Mouse (Mus musculus) cortical plate, adult 2 months (tissue): ENCODE data around the gene Cog3. TPM values are rescaled to one million over a fixed set of nuclear protein-coding genes. Genes with fewer than 3 reads are reported as not detected.

ENCODE experiments used
- H3K27ac ChIP-seq: fragments of 200-500 bp; 2 replicates; pipeline ENCODE4 v1.5.1; 2012; ENCODE audit warnings: low read length, control low read depth, inconsistent platforms; ENCODE audit not compliant: insufficient read depth
- H3K4me1 ChIP-seq: fragments of 200-500 bp; 2 replicates; pipeline ENCODE4 v1.6.1; 2011; ENCODE audit warnings: low read length; ENCODE audit not compliant: control insufficient read depth, insufficient read depth
- H3K4me3 ChIP-seq: fragments of 200-500 bp; 2 replicates; pipeline ENCODE4 v1.5.1; 2011; ENCODE audit warnings: mild to moderate bottlenecking, low read length, control low read depth; ENCODE audit not compliant: insufficient read depth
- CTCF ChIP-seq: fragments of 200-500 bp; IDR thresholded peaks from 2 replicates; pipeline ENCODE4 v1.5.1; 2011; ENCODE audit warnings: mild to moderate bottlenecking, control low read depth, low read length; ENCODE audit not compliant: insufficient read depth; ENCODE audit errors: extremely low read depth
- POLR2A ChIP-seq: fragments of 200-500 bp; IDR thresholded peaks from 2 replicates; pipeline ENCODE4 v1.6.1; 2011; ENCODE audit warnings: mild to moderate bottlenecking, low read length, control low read depth; ENCODE audit not compliant: insufficient read depth; ENCODE audit errors: extremely low read depth
- polyA plus RNA-seq: library from polyadenylated mRNA; depleted of rRNA; stranded (reverse); fragments of >200 nt; gene quantifications from 2 replicates; pipeline ENCODE4 v1.2.3, GENCODE M21; 2012; rRNA removed

The Cog3 gene
- polyA plus RNA-seq, 1 experiment = 24.4 TPM

DNA sequence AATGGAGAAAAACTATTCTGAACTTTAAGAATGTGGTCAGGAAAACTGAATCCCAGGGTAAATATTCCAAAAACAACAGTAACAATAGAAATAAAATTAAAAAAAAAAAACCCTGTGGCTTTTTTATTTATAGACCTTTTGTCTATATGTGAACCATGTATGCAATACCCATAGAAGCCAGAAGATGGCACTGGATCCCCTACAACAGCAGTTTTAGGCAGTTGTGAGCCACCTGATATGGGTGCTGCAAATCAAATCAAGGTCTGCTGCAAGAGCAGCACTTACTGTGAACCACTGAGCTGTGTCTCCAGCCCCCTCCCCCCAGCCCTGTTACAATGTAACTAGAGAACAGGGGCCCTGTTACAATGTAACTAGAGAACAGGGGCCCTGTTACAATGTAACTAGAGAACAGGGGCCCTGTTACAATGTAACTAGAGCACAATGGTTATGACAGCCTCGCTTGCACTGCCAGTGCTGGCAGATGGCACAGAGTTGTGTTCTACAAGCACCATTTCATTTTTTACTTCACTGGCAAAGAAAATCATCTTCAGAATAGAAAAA is 85.2 kb downstream of the Cog3 start:
- no peaks in the 10 kb centered on the region for H3K4me1 ChIP-seq
- TF ChIP-seq POLR2A = no peak
- TF ChIP-seq CTCF = no peak
- H3K4me3 ChIP-seq = no peak overlapping the region
- H3K27ac ChIP-seq = no peak overlapping the region

DNA sequence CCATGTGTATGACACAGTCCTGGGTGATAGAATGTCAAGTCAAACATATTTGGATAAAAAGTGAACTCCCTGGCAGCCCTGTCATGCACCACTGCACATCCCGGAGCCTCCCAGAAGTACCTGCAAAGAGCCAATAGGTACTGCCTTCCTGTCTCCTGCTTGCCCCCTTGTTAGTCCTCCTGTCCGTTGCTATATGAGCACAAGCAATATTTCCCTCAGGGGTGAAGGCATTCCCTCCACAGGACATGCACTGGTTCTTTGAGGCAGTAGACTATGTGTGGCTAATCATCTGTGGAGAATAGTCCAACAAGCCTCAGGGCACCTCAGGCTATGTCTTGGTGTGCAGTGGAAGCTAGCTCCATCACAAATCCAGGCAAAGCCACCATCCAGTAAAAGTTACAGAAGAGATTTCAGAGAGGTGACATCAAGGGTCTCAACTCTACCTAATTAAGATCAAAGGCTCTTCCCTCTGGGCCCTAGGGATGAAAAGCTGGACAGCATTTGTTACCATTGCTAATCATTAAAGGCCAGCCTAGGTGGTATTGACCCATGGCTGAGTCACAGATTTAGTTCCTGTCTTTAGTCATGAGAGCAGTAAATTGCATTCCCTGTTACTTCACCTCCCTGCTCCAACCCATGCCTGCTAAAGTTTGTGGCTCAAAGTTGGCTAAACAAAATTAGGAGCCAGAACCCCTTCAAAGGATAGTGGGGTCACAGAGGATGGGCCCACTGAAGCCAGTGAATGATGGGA is 88.7 kb downstream of the Cog3 start:
- H3K4me1 ChIP-seq = no peaks in the 10 kb centered on the region
- H3K4me3 ChIP-seq = no peak overlapping the region
- no peak for TF ChIP-seq CTCF
- TF ChIP-seq POLR2A = no peak
- H3K27ac ChIP-seq = no peak overlapping the region

- no peak overlapping the region for H3K27ac ChIP-seq
- TF ChIP-seq POLR2A (no peak), CTCF (no peak)
- H3K4me3 ChIP-seq = no peak overlapping the region
- no peaks in the 10 kb centered on the region for H3K4me1 ChIP-seq
Measured at GRCm38 (mm10) chr14:75661548-75661947, 92.8 kb downstream of the Cog3 start.

DNA sequence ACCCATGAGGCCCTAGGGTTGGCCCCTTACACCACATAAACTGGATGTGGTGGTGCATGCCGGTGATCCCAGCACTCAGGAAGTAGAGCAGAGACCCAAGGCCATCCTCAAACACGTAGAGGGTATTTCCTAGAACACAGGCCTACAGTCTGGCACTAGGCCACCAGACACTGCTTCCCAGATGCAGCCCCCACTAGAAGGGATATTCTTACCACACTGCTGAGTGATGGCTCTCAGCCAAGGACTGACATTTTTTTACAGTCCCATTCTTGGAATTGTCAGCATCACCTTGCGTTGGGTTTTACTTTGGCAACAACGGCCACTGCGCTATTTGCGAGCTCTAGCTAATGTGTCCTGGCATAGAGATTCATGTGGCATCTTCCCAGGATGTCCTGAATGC is 93.4 kb downstream of the Cog3 start:
- Histone ChIP-seq H3K4me3 (no peak overlapping the region), H3K27ac (no peak overlapping the region), H3K4me1 (no peaks in the 10 kb centered on the region)
- TF ChIP-seq POLR2A (no peak), CTCF (no peak)

Other genes with a start within 250 kb of the Cog3 start
- not detected in 2 replicates for gene Spert, start 161.4 kb downstream of the Cog3 start, polyA plus RNA-seq
- not detected in 2 replicates for gene Erich6b, start 112.3 kb downstream of the Cog3 start, polyA plus RNA-seq
- 7.2 and 9.3 TPM in 2 replicates for gene Slc25a30, start 32.5 kb upstream of the Cog3 start, polyA plus RNA-seq
- 840 and 847 TPM in 2 replicates for gene Tpt1, start 90.6 kb upstream of the Cog3 start, polyA plus RNA-seq
- 8.8 and 11.9 TPM in 2 replicates for gene Kctd4, start 200.5 kb upstream of the Cog3 start, polyA plus RNA-seq